Mouse (Mus musculus): ENCODE results near the gene Cyp2a22. TPM values are rescaled to one million over a fixed set of nuclear protein-coding genes. Genes with fewer than 3 reads are reported as not detected.
"Not testable (repeated sequence)": the region's sequence is repeated elsewhere in the genome, so short reads cannot be mapped to it uniquely, and the experiment has no call there.

Gene Cyp2a22
- not detected in 2 replicates for polyA plus RNA-seq (2016; fragmentation: Nextera tagmentation; extraction: Ambion mirVana)

DNA sequence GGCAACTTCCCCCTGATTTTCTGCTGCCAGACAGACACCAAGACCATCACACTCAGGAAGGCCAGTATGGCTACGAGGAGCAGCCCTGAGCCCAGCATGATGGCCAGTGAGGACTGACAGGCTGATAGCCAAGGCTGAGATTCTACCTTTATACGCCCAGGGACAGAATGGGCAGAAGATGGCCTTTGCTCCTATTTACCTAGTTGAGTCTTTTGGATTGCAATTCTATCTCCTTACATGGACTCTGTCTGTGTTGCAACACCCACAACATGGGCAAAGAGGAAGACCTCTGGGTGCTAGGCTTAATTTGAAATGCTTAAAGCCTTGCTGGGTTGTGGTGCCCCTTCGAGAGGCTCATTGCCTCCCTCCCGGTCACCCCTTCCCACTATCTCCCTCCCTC lies at the start of gene Cyp2a22:
Gene Cyp2a22 (minus strand): TSS at position 123 of the 400 bp plus-strand sequence.
- 87% methylated on average over 4 of the region's 4 CpGs for WGBS
- H3K4me3 ChIP-seq: no peak within 1 kb of the TSS
- no peaks in the 10 kb centered on the region for H3K9me3 ChIP-seq (replicated peaks)
- no peaks in the 10 kb centered on the region for H3K36me3 ChIP-seq
- DNase-seq (ENCODE audit: low spot score): no peak
- H3K27ac ChIP-seq: no peak within 1 kb of the TSS
- H3K4me1 ChIP-seq: no peaks in the 10 kb centered on the region
- no peaks in the 10 kb centered on the region for H3K27me3 ChIP-seq (ENCODE audit: low read depth, poor library complexity, severe bottlenecking)

DNA sequence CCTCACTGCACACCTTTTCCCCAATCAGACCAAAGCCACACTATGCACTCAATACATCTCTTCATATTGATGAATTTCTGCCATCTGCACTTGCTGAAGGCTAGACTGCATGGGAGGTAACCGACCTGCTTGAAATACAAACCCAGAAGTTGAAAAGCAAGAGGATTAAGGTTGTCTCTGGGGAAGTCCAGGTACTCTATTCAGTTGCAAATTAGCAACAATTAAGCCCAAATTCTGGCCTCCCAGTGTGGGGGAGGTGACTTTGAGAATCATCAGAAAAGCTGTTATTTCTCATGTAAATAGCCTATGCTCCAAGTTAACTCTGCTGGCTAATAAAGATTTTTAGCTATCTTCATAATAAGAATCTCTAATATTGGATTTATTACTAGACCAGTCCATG lies 44.0 kb upstream of the Cyp2a22 start:
- H3K27ac ChIP-seq; H3K27me3 ChIP-seq (ENCODE audit: low read depth, poor library complexity, severe bottlenecking); H3K4me1 ChIP-seq; H3K9me3 ChIP-seq (replicated peaks); H3K36me3 ChIP-seq; H3K4me3 ChIP-seq; DNase-seq (ENCODE audit: low spot score): not testable (repeated sequence)
- WGBS: 36% methylated on average over 1 of the region's 1 CpGs

GRCm38 (mm10) chr7:26982551-26982950 lies 43.4 kb upstream of the Cyp2a22 start:
- 52% methylated on average over 1 of the region's 1 CpGs for WGBS
- Histone ChIP-seq H3K9me3 (replicated peaks) (no peaks in the 10 kb centered on the region), H3K27ac (no peak overlapping the region), H3K4me3 (no peak overlapping the region), H3K4me1 (no peaks in the 10 kb centered on the region), H3K27me3 (ENCODE audit: low read depth, poor library complexity, severe bottlenecking) (no peaks in the 10 kb centered on the region), H3K36me3 (no peaks in the 10 kb centered on the region)
- no peak for DNase-seq (ENCODE audit: low spot score)

GRCm38 (mm10) chr7:26981937-26982336 lies 42.8 kb upstream of the Cyp2a22 start:
- not testable (repeated sequence) for H3K4me3 ChIP-seq; H3K4me1 ChIP-seq; H3K9me3 ChIP-seq (replicated peaks); H3K27ac ChIP-seq; H3K27me3 ChIP-seq (ENCODE audit: low read depth, poor library complexity, severe bottlenecking); DNase-seq (ENCODE audit: low spot score); H3K36me3 ChIP-seq
- WGBS: 89% methylated on average over 1 of the region's 1 CpGs

DNA sequence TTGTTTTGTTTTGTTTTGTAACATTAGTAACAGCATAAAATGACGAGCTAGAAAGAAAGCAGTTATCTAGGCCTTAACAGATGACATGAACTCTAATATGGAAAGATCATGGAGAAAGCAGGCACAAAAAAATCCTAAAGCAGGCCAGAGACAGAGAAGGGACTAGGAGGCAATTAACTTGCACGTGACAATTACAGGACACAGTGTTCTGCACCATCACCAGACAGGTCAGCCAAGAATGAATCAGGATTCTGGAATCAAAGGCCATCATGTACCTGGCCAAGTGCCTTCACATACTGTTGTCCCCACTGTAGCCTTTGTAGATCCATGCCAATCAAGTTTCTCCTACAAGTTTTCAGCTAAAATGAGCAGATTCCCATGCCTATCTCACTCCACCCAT lies 42.3 kb upstream of the Cyp2a22 start:
- not testable (repeated sequence) for DNase-seq (ENCODE audit: low spot score); H3K27ac ChIP-seq; H3K4me1 ChIP-seq; H3K4me3 ChIP-seq; H3K9me3 ChIP-seq (replicated peaks); H3K36me3 ChIP-seq; H3K27me3 ChIP-seq (ENCODE audit: low read depth, poor library complexity, severe bottlenecking)
- 88% methylated on average over 2 of the region's 2 CpGs for WGBS

- not testable (repeated sequence) for H3K9me3 ChIP-seq (replicated peaks); H3K4me1 ChIP-seq; H3K36me3 ChIP-seq; DNase-seq (ENCODE audit: low spot score); H3K27me3 ChIP-seq (ENCODE audit: low read depth, poor library complexity, severe bottlenecking); H3K27ac ChIP-seq; H3K4me3 ChIP-seq
- WGBS: 79% methylated on average over 1 of the region's 1 CpGs
These were observed 23.2 kb upstream of the Cyp2a22 start for GRCm38 (mm10) chr7:26962371-26962770.

GRCm38 (mm10) chr7:26953306-26953705 lies 14.1 kb upstream of the Cyp2a22 start:
- H3K4me1 ChIP-seq; H3K27ac ChIP-seq; H3K27me3 ChIP-seq (ENCODE audit: low read depth, poor library complexity, severe bottlenecking); H3K4me3 ChIP-seq; H3K9me3 ChIP-seq (replicated peaks); H3K36me3 ChIP-seq; DNase-seq (ENCODE audit: low spot score): not testable (repeated sequence)
- WGBS: 80% methylated on average over 2 of the region's 2 CpGs

DNA sequence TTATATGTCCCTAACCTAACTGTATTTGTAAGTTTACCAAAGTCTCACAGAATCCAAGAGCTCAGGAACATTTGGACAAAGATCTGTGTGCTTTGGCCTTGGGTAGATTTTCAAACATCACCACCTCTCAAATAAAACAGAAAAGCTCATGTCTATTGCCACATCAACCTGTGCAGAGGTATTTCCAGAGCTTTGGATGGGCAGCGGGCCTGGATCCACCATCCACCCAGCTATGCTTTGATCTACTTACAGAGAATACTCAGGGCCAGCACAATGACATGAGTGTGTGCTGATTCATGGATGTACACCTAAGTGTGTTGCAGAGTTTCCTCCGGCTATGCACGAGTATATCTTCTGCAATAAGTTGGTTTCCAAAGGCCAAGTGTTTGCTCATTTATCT lies 13.5 kb upstream of the Cyp2a22 start:
- not testable (repeated sequence) for H3K27ac ChIP-seq; H3K4me1 ChIP-seq; H3K27me3 ChIP-seq (ENCODE audit: low read depth, poor library complexity, severe bottlenecking); H3K36me3 ChIP-seq; H3K9me3 ChIP-seq (replicated peaks); H3K4me3 ChIP-seq; DNase-seq (ENCODE audit: low spot score)
- WGBS: 91% methylated on average over 3 of the region's 3 CpGs

DNA sequence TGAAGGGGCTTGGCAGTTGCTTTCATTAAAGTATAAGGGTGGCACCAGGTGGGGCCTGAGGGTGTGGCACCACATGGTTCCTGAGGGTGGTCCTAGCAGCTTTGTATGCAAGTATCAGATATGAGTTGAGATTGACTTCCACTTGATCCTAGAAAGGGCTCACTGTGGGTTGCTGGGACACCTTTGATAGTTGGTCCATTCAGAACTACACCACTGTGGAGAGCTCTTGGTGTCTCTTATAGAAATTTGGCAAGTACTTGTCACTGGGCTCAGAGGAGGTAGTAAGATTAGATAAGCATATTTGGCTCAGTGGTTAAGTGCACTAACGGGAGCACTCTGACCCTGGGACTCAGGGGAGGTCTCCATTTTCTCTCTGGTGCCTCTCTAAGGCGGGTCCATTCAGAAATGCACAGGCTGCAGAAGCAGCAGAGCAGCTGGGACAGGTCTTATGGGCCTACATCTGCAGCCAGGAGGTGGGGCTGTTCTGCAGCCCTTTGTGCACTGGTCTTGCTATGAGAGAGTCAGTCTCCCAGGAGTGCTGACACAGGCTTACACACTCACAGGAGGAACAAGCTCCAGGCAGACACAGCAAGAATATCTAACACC lies 2.2 kb upstream of the Cyp2a22 start:
- not testable (repeated sequence) for H3K4me3 ChIP-seq; H3K27ac ChIP-seq; H3K36me3 ChIP-seq; DNase-seq (ENCODE audit: low spot score); H3K9me3 ChIP-seq (replicated peaks); H3K4me1 ChIP-seq; H3K27me3 ChIP-seq (ENCODE audit: low read depth, poor library complexity, severe bottlenecking)
- WGBS: 45% methylated on average over 2 of the region's 2 CpGs

- not testable (repeated sequence) for H3K36me3 ChIP-seq; H3K27ac ChIP-seq; H3K4me1 ChIP-seq; DNase-seq (ENCODE audit: low spot score); H3K9me3 ChIP-seq (replicated peaks); H3K4me3 ChIP-seq; H3K27me3 ChIP-seq (ENCODE audit: low read depth, poor library complexity, severe bottlenecking)
- 69% methylated on average over 2 of the region's 2 CpGs for WGBS
These were observed 22.1 kb downstream of the Cyp2a22 start for GRCm38 (mm10) chr7:26917114-26917513.

Other genes starting within 250 kb of the Cyp2a22 start
- not detected in 2 replicates for gene Cyp2b19, start 182.2 kb downstream of the Cyp2a22 start, polyA plus RNA-seq (2016; fragmentation: Nextera tagmentation; extraction: Ambion mirVana)
- not detected in 2 replicates for gene Cyp2g1, start 130.5 kb downstream of the Cyp2a22 start, polyA plus RNA-seq (2016; fragmentation: Nextera tagmentation; extraction: Ambion mirVana)
- gene Cyp2a5, start 104.1 kb downstream of the Cyp2a22 start, polyA plus RNA-seq (2016; fragmentation: Nextera tagmentation; extraction: Ambion mirVana): not detected in 2 replicates
- not detected in 2 replicates for gene Cyp2a12, start 89.7 kb upstream of the Cyp2a22 start, polyA plus RNA-seq (2016; fragmentation: Nextera tagmentation; extraction: Ambion mirVana)
- not detected in 2 replicates for gene Cyp2f2, start 180.5 kb upstream of the Cyp2a22 start, polyA plus RNA-seq (2016; fragmentation: Nextera tagmentation; extraction: Ambion mirVana)
- gene Cyp2t4, start 214.3 kb upstream of the Cyp2a22 start, polyA plus RNA-seq (2016; fragmentation: Nextera tagmentation; extraction: Ambion mirVana): 0.11 and 0.19 TPM in 2 replicates
- 95.2 and 97.8 TPM in 2 replicates for gene Egln2, start 227.4 kb upstream of the Cyp2a22 start, polyA plus RNA-seq (2016; fragmentation: Nextera tagmentation; extraction: Ambion mirVana)
- 59.8 and 67.0 TPM in 2 replicates for gene Rab4b, start 239.5 kb upstream of the Cyp2a22 start, polyA plus RNA-seq (2016; fragmentation: Nextera tagmentation; extraction: Ambion mirVana)
- 0.81 TPM in 1 of 2 replicates, not detected in the other for gene Gm21983, start 241.7 kb upstream of the Cyp2a22 start, polyA plus RNA-seq (2016; fragmentation: Nextera tagmentation; extraction: Ambion mirVana)
- gene Mia, start 241.8 kb upstream of the Cyp2a22 start, polyA plus RNA-seq (2016; fragmentation: Nextera tagmentation; extraction: Ambion mirVana): 1.1 and 5.0 TPM in 2 replicates

All from limb, embryonic 10.5 days (tissue).